Mouse (Mus musculus): ENCODE results near the gene Mpdz. TPM values are rescaled to one million over a fixed set of nuclear protein-coding genes. Genes with fewer than 3 reads are reported as not detected.

Gene Mpdz
- 44.4 and 47.4 TPM in 2 replicates for polyA plus RNA-seq (2016; fragmentation: Nextera tagmentation; extraction: Ambion mirVana)

DNA sequence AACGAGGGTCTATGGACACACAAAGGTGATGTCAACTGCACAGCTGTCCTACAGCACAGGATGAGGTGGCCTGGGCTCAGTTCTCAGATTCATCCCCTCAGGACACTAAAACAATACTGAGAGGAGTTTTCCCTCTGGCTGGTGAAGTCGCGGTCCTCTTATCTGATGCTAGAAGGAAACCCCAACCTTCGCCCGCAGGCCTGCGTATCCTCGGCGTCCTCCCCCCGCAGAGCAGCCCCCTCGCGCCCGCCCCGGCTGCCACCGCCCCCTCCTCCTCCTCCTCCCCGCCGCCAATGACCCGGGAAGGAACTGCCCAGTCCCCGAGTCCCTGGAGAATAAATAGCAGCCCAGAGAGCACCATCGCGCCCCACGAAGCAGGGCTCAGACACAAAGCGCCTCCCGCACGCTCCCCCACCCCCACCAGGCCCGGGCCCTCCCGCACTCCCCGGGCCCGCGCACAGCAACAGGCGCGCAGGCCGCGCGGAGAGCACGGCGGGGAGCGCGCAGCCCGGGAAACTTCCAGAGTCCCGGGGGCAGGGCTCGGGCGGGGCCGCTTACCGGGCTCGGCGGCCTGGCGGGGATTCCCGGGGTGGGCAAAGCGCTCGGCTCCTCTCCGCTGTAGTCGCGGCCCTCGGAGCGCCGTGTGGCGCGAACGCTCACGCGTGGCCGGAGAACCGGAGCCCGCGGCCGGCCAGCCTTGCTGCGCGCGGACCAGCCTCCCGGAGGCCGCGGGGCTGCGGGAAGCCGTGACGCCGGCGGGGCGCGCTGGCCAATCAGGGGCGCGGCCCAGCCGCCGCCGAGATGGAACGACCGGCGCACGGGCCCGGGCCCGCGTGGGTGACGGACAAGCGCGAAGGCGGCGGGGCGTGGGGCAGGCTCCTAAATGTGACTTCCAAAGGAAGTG is at the start of gene Mpdz:
Gene Mpdz (minus strand): TSS at position 738 of the 904 bp plus-strand sequence.
- peak within 1 kb of the TSS; percentile 89 for H3K4me3 ChIP-seq
- H3K27ac ChIP-seq, result peak within 1 kb of the TSS; percentile 99
- H3K27me3 ChIP-seq (ENCODE audit: poor library complexity, severe bottlenecking), result peaks cover 16% of the 10 kb centered on the region
- H3K9me3 ChIP-seq, result no peaks in the 10 kb centered on the region
- no peaks in the 10 kb centered on the region for H3K36me3 ChIP-seq (replicated peaks)
- peaks cover 37% of the 10 kb centered on the region for H3K4me1 ChIP-seq
- DNase-seq (ENCODE audit: extremely low spot score, low spot score), result peak; percentile 74
- under 1% methylated on average over 95 of the region's 97 CpGs for WGBS

DNA sequence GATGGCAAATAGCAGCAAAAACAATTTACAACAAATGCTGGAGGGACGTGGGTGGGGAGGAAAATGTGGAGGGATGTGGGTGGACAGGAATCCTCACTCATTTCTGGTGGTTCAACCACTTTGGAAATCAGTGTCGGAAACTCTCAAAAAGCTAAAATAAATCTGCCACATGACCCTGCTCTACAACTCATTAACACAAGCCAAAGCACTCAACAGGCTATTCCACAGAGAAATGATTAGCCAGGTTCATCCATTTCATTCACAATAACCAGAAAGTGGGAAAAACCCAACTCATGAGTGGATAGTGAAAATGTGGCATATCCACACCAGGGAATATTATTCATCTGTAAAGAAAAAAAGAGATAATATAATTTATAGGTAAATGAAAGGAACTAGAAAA is 47.9 kb upstream of the Mpdz start:
- Histone ChIP-seq H3K27ac (no peak overlapping the region), H3K36me3 (replicated peaks) (no peaks in the 10 kb centered on the region), H3K4me1 (no peaks in the 10 kb centered on the region), H3K9me3 (no peaks in the 10 kb centered on the region), H3K27me3 (ENCODE audit: poor library complexity, severe bottlenecking) (no peaks in the 10 kb centered on the region), H3K4me3 (no peak overlapping the region)
- 89% methylated on average over 2 of the region's 2 CpGs for WGBS
- no peak for DNase-seq (ENCODE audit: extremely low spot score, low spot score)

DNA sequence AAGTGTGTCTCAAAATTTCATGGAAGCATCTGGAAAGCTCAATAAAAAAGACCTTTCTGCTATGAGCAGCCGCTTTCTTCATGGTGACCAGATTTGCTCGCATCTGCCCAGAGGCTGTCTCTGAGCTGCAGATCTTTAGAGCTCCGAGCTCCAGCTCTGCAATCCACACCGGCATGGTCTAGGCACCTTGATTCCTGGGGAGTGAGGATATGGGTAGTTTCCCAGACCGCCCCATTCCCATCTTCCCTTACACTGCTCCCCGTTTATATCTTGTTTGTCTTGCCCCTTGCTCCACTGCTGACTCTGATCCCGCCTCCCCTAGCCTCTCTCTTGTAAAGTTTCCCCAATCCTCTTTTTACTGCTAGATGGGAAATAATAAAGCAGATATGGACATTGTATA is 42.0 kb upstream of the Mpdz start:
- 77% methylated on average over 7 of the region's 7 CpGs for WGBS
- no peak overlapping the region for H3K4me3 ChIP-seq
- H3K27ac ChIP-seq, result no peak overlapping the region
- peaks cover 12% of the 10 kb centered on the region for H3K4me1 ChIP-seq
- no peak for DNase-seq (ENCODE audit: extremely low spot score, low spot score)
- no peaks in the 10 kb centered on the region for H3K27me3 ChIP-seq (ENCODE audit: poor library complexity, severe bottlenecking)
- no peaks in the 10 kb centered on the region for H3K9me3 ChIP-seq
- H3K36me3 ChIP-seq (replicated peaks), result no peaks in the 10 kb centered on the region

DNA sequence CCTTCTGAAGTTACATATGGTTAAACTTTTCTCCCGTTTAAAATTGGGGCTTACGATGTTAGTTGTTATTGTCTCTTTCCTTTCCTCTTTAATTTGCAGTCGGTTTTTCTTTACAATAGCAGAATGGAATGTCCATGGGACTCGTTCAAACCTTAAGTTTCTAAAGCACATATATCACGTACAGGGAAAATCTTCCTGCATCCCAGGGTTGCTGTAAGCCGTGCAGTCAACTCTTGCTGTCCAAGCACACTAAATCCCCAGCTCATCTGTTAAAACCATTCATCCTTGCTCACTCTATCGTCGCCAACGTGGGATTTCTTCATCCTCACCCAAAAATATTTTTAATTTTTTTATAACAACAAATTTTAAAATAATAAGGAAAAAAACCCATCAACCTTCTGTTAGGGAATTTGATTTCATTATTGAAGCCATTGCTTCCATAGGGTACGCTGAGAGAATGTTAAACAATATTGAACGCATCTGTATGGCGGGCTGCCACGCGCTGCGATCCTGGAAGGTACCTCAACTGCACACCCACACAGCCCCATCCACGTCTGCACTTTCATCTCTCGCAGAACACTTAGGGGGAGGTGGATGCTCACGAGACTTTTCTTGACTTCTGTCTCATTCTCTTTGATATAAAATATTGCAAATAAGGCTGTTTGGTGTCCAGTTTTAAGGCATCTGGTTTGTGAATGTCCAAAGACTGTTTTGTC is 41.4 kb upstream of the Mpdz start:
- H3K27me3 ChIP-seq (ENCODE audit: poor library complexity, severe bottlenecking), result no peaks in the 10 kb centered on the region
- no peak overlapping the region for H3K4me3 ChIP-seq
- no peak for DNase-seq (ENCODE audit: extremely low spot score, low spot score)
- H3K9me3 ChIP-seq, result no peaks in the 10 kb centered on the region
- no peaks in the 10 kb centered on the region for H3K36me3 ChIP-seq (replicated peaks)
- WGBS, result 84% methylated on average over 18 of the region's 18 CpGs
- H3K27ac ChIP-seq, result no peak overlapping the region
- peaks cover 12% of the 10 kb centered on the region for H3K4me1 ChIP-seq

DNA sequence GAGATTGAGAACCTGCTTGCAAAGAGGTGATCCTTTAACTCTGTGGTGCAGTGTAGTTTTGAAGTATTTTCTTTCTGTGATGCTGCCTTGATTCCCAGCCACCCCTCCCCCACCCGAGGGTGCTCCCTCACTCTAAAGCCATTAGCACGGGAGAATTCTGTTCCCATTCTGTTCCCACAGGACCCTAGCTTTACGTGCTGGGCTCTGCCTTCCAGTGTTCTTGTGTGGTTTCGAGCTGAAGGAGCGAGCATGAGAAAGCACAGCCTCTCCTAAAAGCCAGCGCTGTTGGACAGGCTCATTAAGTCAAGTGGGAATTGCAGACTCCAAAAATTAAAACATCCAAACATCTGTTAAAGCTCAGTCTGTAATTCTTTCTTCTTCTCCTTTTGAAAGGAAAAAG is 40.5 kb upstream of the Mpdz start:
- WGBS, result 16% methylated on average over 6 of the region's 6 CpGs
- H3K4me3 ChIP-seq, result no peak overlapping the region
- H3K27ac ChIP-seq, result no peak overlapping the region
- no peaks in the 10 kb centered on the region for H3K27me3 ChIP-seq (ENCODE audit: poor library complexity, severe bottlenecking)
- no peaks in the 10 kb centered on the region for H3K9me3 ChIP-seq
- peaks cover 12% of the 10 kb centered on the region for H3K4me1 ChIP-seq
- H3K36me3 ChIP-seq (replicated peaks), result no peaks in the 10 kb centered on the region
- DNase-seq (ENCODE audit: extremely low spot score, low spot score), result no peak

DNA sequence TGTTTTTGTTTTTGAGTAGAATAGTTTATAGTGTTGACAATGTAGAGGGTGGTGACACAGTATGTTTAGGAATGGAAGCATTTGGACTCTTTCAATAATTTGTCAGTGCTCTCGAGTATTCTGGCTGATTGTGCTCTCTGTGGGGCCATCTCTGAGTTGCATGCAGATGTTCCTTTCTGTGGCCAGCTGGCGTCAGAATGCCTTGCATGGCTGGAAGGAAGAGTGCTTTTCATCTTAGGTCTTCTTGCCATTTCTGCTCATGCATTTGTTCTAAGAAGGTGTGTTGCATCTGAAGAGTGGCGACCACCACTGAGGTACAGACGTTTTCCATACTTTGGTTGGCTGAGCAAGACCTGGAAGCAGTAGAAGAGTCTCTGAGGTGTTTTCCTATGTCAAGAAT is 24.2 kb upstream of the Mpdz start:
- Histone ChIP-seq H3K4me3 (no peak overlapping the region), H3K36me3 (replicated peaks) (no peaks in the 10 kb centered on the region), H3K9me3 (no peaks in the 10 kb centered on the region), H3K27me3 (ENCODE audit: poor library complexity, severe bottlenecking) (no peaks in the 10 kb centered on the region), H3K27ac (no peak overlapping the region), H3K4me1 (peaks cover under 1% of the 10 kb centered on the region; the same call in 1 of the 2 replicates)
- WGBS, result 89% methylated on average over 4 of the region's 4 CpGs
- DNase-seq (ENCODE audit: extremely low spot score, low spot score), result no peak

DNA sequence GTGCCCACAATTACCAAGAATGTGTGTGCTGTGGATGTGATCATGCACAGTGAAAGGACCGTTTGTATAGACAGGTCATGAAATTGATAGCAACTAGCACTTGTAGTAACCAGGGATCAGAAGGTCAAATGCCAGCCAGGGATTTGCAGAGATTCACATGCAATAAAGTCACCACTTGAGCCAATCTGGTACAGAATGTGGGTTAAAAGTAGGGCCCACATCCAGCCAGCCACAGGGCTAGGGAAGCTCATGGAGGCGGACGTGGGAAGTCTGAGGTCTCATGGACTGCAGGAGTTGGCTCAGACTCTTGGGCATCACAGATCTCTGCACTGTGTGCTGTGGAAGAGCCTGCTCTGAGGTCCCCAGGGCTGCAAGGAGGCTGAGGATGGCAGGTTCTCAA is 22.6 kb upstream of the Mpdz start:
- Histone ChIP-seq H3K9me3 (no peaks in the 10 kb centered on the region), H3K4me3 (no peak overlapping the region), H3K27me3 (ENCODE audit: poor library complexity, severe bottlenecking) (no peaks in the 10 kb centered on the region), H3K27ac (no peak overlapping the region), H3K36me3 (replicated peaks) (no peaks in the 10 kb centered on the region), H3K4me1 (peaks cover 4% of the 10 kb centered on the region; the same call in 1 of the 2 replicates)
- 87% methylated on average over 3 of the region's 3 CpGs for WGBS
- DNase-seq (ENCODE audit: extremely low spot score, low spot score), result no peak

DNA sequence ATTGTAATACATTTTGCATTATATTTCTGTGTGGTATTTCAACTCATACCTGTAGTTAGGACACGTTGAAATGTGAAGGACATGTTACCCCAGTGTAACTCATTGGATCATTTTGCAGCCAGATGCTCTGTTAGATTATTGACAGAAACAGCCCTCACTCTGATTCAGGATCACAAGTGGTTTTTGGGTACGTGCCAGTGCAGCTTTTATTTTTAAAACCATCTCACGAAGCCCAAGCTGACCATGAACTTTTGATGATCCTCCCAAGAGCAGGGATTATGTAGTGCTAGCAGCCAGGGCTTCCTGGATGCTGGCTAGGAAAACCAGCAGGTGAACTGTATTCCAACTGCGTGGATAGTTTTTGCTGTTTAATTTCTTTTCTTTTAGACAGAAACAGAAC is 19.6 kb upstream of the Mpdz start:
- H3K27me3 ChIP-seq (ENCODE audit: poor library complexity, severe bottlenecking), result no peaks in the 10 kb centered on the region
- WGBS, result 83% methylated on average over 4 of the region's 4 CpGs
- DNase-seq (ENCODE audit: extremely low spot score, low spot score), result no peak
- no peak overlapping the region for H3K4me3 ChIP-seq
- peaks cover 4% of the 10 kb centered on the region; the same call in 1 of the 2 replicates for H3K4me1 ChIP-seq
- no peak overlapping the region for H3K27ac ChIP-seq
- H3K36me3 ChIP-seq (replicated peaks), result no peaks in the 10 kb centered on the region
- no peaks in the 10 kb centered on the region for H3K9me3 ChIP-seq

DNA sequence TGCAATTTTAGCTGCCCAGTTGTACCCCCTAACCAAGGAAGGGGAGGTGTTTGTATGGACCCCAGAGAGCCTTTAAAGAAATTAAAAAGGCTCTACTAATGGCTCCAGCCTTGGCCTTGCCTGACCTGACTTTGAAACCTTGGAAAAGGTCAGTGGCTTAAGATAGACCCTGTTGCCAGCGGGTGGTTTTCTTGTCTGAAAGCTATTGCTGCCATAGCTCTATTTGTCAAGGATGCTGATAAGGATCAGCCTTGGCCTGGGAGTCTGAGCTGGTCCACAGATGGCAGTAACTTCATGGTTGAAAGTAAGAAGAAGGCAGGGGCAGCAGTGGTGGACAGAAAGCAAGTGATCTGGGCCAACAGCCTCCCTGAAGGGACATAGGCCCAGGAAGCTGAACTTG is 16.3 kb upstream of the Mpdz start:
- no peak overlapping the region for H3K4me3 ChIP-seq
- H3K9me3 ChIP-seq, result no peaks in the 10 kb centered on the region; the same call in 1 of the 2 replicates
- 78% methylated on average over 1 of the region's 1 CpGs for WGBS
- H3K27me3 ChIP-seq (ENCODE audit: poor library complexity, severe bottlenecking), result no peaks in the 10 kb centered on the region
- no peak overlapping the region for H3K27ac ChIP-seq
- H3K36me3 ChIP-seq (replicated peaks), result no peaks in the 10 kb centered on the region
- no peak for DNase-seq (ENCODE audit: extremely low spot score, low spot score)
- peaks cover 4% of the 10 kb centered on the region; the same call in 1 of the 2 replicates for H3K4me1 ChIP-seq

DNA sequence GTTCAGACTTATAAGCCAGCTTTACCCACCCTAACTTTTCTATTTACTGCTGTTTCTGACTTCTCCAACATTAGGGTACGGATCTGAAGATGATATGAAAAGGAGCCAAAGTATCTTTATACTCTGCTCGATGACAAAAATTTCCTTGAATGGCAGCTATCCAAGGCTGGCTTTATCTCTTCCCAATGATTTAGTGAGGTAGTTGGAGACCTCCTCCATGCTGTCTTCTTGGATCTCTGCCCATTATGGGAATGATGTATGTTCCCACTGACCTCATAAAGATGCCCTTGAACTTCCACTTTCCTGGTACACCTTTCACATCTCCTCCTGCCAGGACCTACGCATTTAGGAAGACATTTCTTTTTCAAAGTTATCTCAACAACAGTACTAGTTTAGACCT is 11.2 kb upstream of the Mpdz start:
- no peaks in the 10 kb centered on the region for H3K36me3 ChIP-seq (replicated peaks)
- no peak overlapping the region for H3K4me3 ChIP-seq
- H3K9me3 ChIP-seq, result no peaks in the 10 kb centered on the region; the same call in 1 of the 2 replicates
- H3K27me3 ChIP-seq (ENCODE audit: poor library complexity, severe bottlenecking), result no peaks in the 10 kb centered on the region
- H3K4me1 ChIP-seq, result peaks cover 9% of the 10 kb centered on the region
- no peak overlapping the region for H3K27ac ChIP-seq
- WGBS, result 92% methylated on average over 3 of the region's 3 CpGs
- no peak for DNase-seq (ENCODE audit: extremely low spot score, low spot score)

DNA sequence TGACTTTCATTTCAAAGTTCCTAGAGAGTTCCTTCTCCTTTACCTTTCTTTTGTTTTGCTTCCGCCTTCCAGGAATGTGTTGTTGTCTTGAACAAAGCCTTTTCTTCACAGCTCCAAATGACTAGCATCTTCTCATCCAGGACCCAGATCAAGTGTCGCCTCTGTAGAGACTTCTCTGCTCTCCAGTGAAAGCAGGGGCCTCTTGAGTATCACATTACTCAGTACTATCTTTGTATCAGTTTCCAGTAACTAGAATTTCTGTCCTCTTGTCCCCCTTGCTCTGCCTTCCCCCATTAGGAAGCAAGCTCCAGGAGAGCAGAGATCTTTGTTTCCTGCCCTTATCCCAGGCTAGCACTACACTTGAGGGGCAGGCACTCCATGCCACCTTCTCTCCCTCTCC is 9.6 kb upstream of the Mpdz start:
- no peak for DNase-seq (ENCODE audit: extremely low spot score, low spot score)
- H3K36me3 ChIP-seq (replicated peaks), result no peaks in the 10 kb centered on the region

DNA sequence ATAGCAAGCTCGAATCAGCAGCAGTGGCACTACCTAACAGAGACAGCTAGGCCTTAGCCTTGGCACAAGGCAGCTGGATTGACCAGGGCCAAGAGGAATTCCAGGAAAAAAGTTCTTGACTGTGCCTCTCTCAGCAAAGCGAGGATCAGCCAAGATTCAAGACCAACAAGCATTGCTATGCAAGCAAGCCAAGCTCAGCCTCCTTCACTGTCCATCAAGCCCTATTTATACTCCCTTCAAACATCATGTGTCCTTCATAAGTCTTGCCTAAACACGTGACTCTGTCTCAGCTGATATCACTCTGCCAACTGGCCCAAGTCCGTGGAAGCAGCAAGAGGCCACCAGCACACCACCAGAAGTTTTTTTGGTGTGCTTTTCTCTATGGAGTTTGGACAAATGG is 6.8 kb upstream of the Mpdz start:
- Histone ChIP-seq H3K9me3 (no peaks in the 10 kb centered on the region), H3K4me3 (no peak overlapping the region), H3K4me1 (peaks cover 9% of the 10 kb centered on the region), H3K36me3 (replicated peaks) (no peaks in the 10 kb centered on the region), H3K27me3 (ENCODE audit: poor library complexity, severe bottlenecking) (peaks cover 6% of the 10 kb centered on the region; the same call in 1 of the 2 replicates), H3K27ac (no peak overlapping the region)
- 88% methylated on average over 4 of the region's 4 CpGs for WGBS
- no peak for DNase-seq (ENCODE audit: extremely low spot score, low spot score)

More for the DNA sequence above, 9.6 kb upstream of the Mpdz start:
- Histone ChIP-seq H3K9me3 (no peaks in the 10 kb centered on the region; the same call in 1 of the 2 replicates), H3K4me3 (no peak overlapping the region), H3K27me3 (ENCODE audit: poor library complexity, severe bottlenecking) (no peaks in the 10 kb centered on the region), H3K4me1 (peaks cover 9% of the 10 kb centered on the region), H3K27ac (no peak overlapping the region)
- 27% methylated on average over 2 of the region's 2 CpGs for WGBS

DNA sequence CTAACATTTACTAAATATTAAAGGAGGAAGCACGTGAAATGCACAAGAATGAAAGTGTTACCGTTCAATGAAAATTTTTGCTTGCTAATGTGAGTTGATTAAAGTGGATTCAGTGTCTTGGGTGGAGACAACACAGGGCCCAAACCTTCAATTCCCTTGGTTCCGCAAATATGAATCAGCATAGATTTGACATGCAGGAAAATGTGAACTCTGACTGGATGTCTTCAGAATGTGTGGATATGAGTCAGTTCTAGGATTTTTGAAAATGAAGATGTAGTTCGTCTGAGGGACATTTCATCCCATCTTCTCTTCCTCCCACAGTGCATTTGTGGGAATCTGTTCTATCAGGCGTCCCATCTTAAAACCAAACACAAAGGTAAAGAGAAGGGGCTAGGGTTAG is 951 bp upstream of the Mpdz start:
- Histone ChIP-seq H3K27me3 (ENCODE audit: poor library complexity, severe bottlenecking) (peaks cover 16% of the 10 kb centered on the region), H3K27ac (no peak overlapping the region), H3K4me1 (peaks cover 37% of the 10 kb centered on the region), H3K4me3 (no peak overlapping the region), H3K9me3 (no peaks in the 10 kb centered on the region), H3K36me3 (replicated peaks) (no peaks in the 10 kb centered on the region)
- DNase-seq (ENCODE audit: extremely low spot score, low spot score), result no peak
- WGBS, result 92% methylated on average over 5 of the region's 5 CpGs

All from forebrain, embryonic 10.5 days (tissue).